Mouse (Mus musculus): Measurements from ENCODE around the gene Gal3st2c.

GRCm38 (mm10) chr1:94045559-94045958 is 55.2 kb downstream of the Gal3st2c start:
- TF ChIP-seq CTCF (IDR thresholded peaks at IDR 0.05; ENCODE audit: extremely low read depth, insufficient read length, insufficient replicate concordance, low read depth, low read length) (no peak), POLR2A (IDR thresholded peaks at IDR 0.05; ENCODE audit: low read depth, low read length) (no peak)

Data from small intestine, adult 2 months (tissue).